Mouse (Mus musculus): ENCODE results near the gene Rtn4. TPM values are rescaled to one million over a fixed set of nuclear protein-coding genes. Genes with fewer than 3 reads are reported as not detected.

Gene Rtn4
- total and polyA plus RNA-seq, 3 experiments: 46.5 to 202 (median 57.8) TPM

DNA sequence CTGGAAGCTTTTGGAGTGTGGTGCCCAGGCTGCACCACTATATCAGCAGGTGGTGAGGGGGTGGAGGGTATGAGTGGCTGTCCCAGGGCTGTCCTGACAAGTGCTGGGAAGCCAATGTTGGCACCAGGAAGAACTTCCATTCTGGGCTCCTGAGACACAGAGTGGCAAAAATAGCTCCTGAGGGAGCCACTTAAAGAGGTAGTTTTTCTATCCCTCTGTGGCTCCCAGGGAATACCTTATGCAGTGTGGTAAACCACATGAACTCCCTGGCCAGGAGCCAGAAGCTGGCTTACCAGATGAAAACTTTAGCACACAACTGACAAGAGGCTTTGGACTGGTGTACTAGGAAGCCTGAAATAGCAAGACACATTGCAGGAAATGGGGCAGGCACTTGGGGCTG, 85.2 kb downstream of the Rtn4 start:
- TF ChIP-seq E2F4 (IDR thresholded peaks at IDR 0.05; ENCODE audit: borderline replicate concordance, low read depth, low read length) (no peak), EP300 (IDR thresholded peaks at IDR 0.05; ENCODE audit: low read depth in 1 of 2, low read length in 2 of 2) (peak in 1 of 2 experiments; percentile 8; a peak in 1 of 4 replicates), NRF1 (IDR thresholded peaks at IDR 0.05; ENCODE audit: insufficient read depth, low read depth, low read length, poor library complexity, severe bottlenecking) (no peak), CTCF (IDR thresholded peaks at IDR 0.05 in 2 of 3, conservative IDR thresholded peaks at IDR 0.05 in 1 of 3; ENCODE audit: control insufficient read depth in 1 of 3, insufficient read depth in 1 of 3, low read depth in 2 of 3, low read length in 3 of 3, poor library complexity in 1 of 3, severe bottlenecking in 1 of 3) (no peak), CHD2 (IDR thresholded peaks at IDR 0.05; ENCODE audit: low read length) (no peak), MAX (IDR thresholded peaks at IDR 0.05; ENCODE audit: low read length) (no peak), ETS1 (IDR thresholded peaks at IDR 0.05; ENCODE audit: low read depth, low read length) (peak; percentile 59; the same call in 1 of the 2 replicates), ZKSCAN1 (IDR thresholded peaks at IDR 0.05; ENCODE audit: low read depth, low read length) (no peak), MEF2A (IDR thresholded peaks at IDR 0.05; ENCODE audit: extremely low read depth, insufficient replicate concordance, low read depth, low read length, poor library complexity, severe bottlenecking) (no peak)
- H3K9me3 ChIP-seq (replicated peaks; ENCODE audit: insufficient read depth, low read length): no peaks in the 10 kb centered on the region
- H3K4me3 ChIP-seq (ENCODE audit: control insufficient read depth in 1 of 2, insufficient read depth in 1 of 2, low read depth in 2 of 2, low read length in 2 of 2): no peak overlapping the region
- no peak overlapping the region for H3K9ac ChIP-seq (ENCODE audit: control insufficient read depth, low read depth, low read length, poor library complexity, severe bottlenecking)
- peak; percentile 76 for DNase-seq (ENCODE audit: low read depth, low spot score)
- peaks cover 0 to 2% of the 10 kb centered on the region in 2 experiments; a peak in 2 of 4 replicates for H3K36me3 ChIP-seq (ENCODE audit: control insufficient read depth in 1 of 2, insufficient read depth in 2 of 2, low read length in 2 of 2)
- H3K79me2 ChIP-seq (ENCODE audit: control insufficient read depth, insufficient read depth, low read length, poor library complexity): no peaks in the 10 kb centered on the region
- H3K4me1 ChIP-seq (ENCODE audit: control insufficient read depth in 1 of 2, insufficient read depth in 2 of 2, low read length in 2 of 2): peaks cover 5 to 10% of the 10 kb centered on the region in 2 experiments
- H3K27me3 ChIP-seq (ENCODE audit: control insufficient read depth in 1 of 2, insufficient read depth in 2 of 2, low read length in 2 of 2): no peaks in the 10 kb centered on the region
- no peak overlapping the region for H3K27ac ChIP-seq (ENCODE audit: control insufficient read depth, low read depth, low read length)

GRCm38 (mm10) chr11:29778936-29779335, 86.2 kb downstream of the Rtn4 start:
- peaks cover 0 to 4% of the 10 kb centered on the region in 2 experiments; a peak in 2 of 4 replicates for H3K36me3 ChIP-seq (ENCODE audit: control insufficient read depth in 1 of 2, insufficient read depth in 2 of 2, low read length in 2 of 2)
- no peaks in the 10 kb centered on the region for H3K79me2 ChIP-seq (ENCODE audit: control insufficient read depth, insufficient read depth, low read length, poor library complexity)
- no peak overlapping the region for H3K4me3 ChIP-seq (ENCODE audit: control insufficient read depth in 1 of 2, insufficient read depth in 1 of 2, low read depth in 2 of 2, low read length in 2 of 2)
- no peaks in the 10 kb centered on the region for H3K27me3 ChIP-seq (ENCODE audit: control insufficient read depth in 1 of 2, insufficient read depth in 2 of 2, low read length in 2 of 2)
- H3K9me3 ChIP-seq (replicated peaks; ENCODE audit: insufficient read depth, low read length): no peaks in the 10 kb centered on the region
- no peak overlapping the region for H3K9ac ChIP-seq (ENCODE audit: control insufficient read depth, low read depth, low read length, poor library complexity, severe bottlenecking)
- H3K27ac ChIP-seq (ENCODE audit: control insufficient read depth, low read depth, low read length): no peak overlapping the region
- peak; percentile 35 for DNase-seq (ENCODE audit: low read depth, low spot score)
- H3K4me1 ChIP-seq (ENCODE audit: control insufficient read depth in 1 of 2, insufficient read depth in 2 of 2, low read length in 2 of 2): peaks cover 11 to 14% of the 10 kb centered on the region in 2 experiments
- TF ChIP-seq EP300 (IDR thresholded peaks at IDR 0.05; ENCODE audit: low read depth in 1 of 2, low read length in 2 of 2) (0 out of 4 replicates have a peak, but pooled peaks of 1 of the 2 experiments have one; percentile 25), SMC3 (IDR thresholded peaks at IDR 0.05; ENCODE audit: low read depth, low read length) (no peak), ZNF384 (IDR thresholded peaks at IDR 0.05; ENCODE audit: low read depth, low read length) (peak; percentile 91)

GRCm38 (mm10) chr11:29779409-29780026, 86.8 kb downstream of the Rtn4 start:
- Histone ChIP-seq H3K79me2 (ENCODE audit: control insufficient read depth, insufficient read depth, low read length, poor library complexity) (no peaks in the 10 kb centered on the region), H3K4me3 (ENCODE audit: control insufficient read depth in 1 of 2, insufficient read depth in 1 of 2, low read depth in 2 of 2, low read length in 2 of 2) (no peak overlapping the region), H3K27me3 (ENCODE audit: control insufficient read depth in 1 of 2, insufficient read depth in 2 of 2, low read length in 2 of 2) (no peaks in the 10 kb centered on the region), H3K36me3 (ENCODE audit: control insufficient read depth in 1 of 2, insufficient read depth in 2 of 2, low read length in 2 of 2) (peaks cover 0 to 4% of the 10 kb centered on the region in 2 experiments; a peak in 2 of 4 replicates), H3K4me1 (ENCODE audit: control insufficient read depth in 1 of 2, insufficient read depth in 2 of 2, low read length in 2 of 2) (peaks cover 11 to 14% of the 10 kb centered on the region in 2 experiments), H3K9me3 (replicated peaks; ENCODE audit: insufficient read depth, low read length) (no peaks in the 10 kb centered on the region), H3K9ac (ENCODE audit: control insufficient read depth, low read depth, low read length, poor library complexity, severe bottlenecking) (no peak overlapping the region), H3K27ac (ENCODE audit: control insufficient read depth, low read depth, low read length) (no peak overlapping the region)
- DNase-seq (ENCODE audit: low read depth, low spot score): no peak
- TF ChIP-seq TAL1 (IDR thresholded peaks at IDR 0.05; ENCODE audit: low read length) (no peak), USF1 (IDR thresholded peaks at IDR 0.05; ENCODE audit: low read depth, low read length) (no peak), MYC (IDR thresholded peaks at IDR 0.05; ENCODE audit: low read depth, low read length) (no peak), HCFC1 (IDR thresholded peaks at IDR 0.05; ENCODE audit: low read depth, low read length) (no peak), CHD1 (IDR thresholded peaks at IDR 0.05; ENCODE audit: low read depth, low read length) (no peak), UBTF (IDR thresholded peaks at IDR 0.05; ENCODE audit: borderline replicate concordance, insufficient read depth, low read depth, low read length) (no peak), ETS1 (IDR thresholded peaks at IDR 0.05; ENCODE audit: low read depth, low read length) (no peak), MAX (IDR thresholded peaks at IDR 0.05; ENCODE audit: low read length) (no peak), POLR2A (IDR thresholded peaks at IDR 0.05; ENCODE audit: control insufficient read depth in 1 of 2, insufficient read depth in 1 of 2, low read depth in 1 of 2, low read length in 2 of 2, poor library complexity in 1 of 2) (no peak), MAZ (IDR thresholded peaks at IDR 0.05; ENCODE audit: low read depth, low read length) (no peak), TBP (IDR thresholded peaks at IDR 0.05; ENCODE audit: low read depth, low read length) (no peak), RCOR1 (IDR thresholded peaks at IDR 0.05; ENCODE audit: low read depth, low read length) (no peak), SIN3A (IDR thresholded peaks at IDR 0.05; ENCODE audit: low read length) (no peak), GABPA (IDR thresholded peaks at IDR 0.05; ENCODE audit: low read depth, low read length) (no peak), USF2 (IDR thresholded peaks at IDR 0.05; ENCODE audit: borderline replicate concordance in 1 of 2, insufficient read depth in 1 of 2, low read depth in 1 of 2, low read length in 2 of 2) (no peak)

Measured in MEL (cell line).